Mouse (Mus musculus) thymus, adult 2 months (tissue): ENCODE results near the gene Cox5b.

Experiments used
- CTCF ChIP-seq: fragments of 200-500 bp; IDR thresholded peaks from 2 replicates; pipeline ENCODE4 v1.5.1; 2012; ENCODE audit warnings: mild to moderate bottlenecking, control low read depth, low read length, moderate library complexity, borderline replicate concordance; ENCODE audit not compliant: control insufficient read depth, poor library complexity, insufficient read depth; ENCODE audit errors: extremely low read depth
- POLR2A ChIP-seq: fragments of 200-500 bp; IDR thresholded peaks from 2 replicates; pipeline ENCODE4 v1.6.1; 2012; ENCODE audit warnings: mild to moderate bottlenecking, low read length, control low read depth, moderate library complexity; ENCODE audit not compliant: control insufficient read depth, poor library complexity, insufficient read depth; ENCODE audit errors: extremely low read depth

DNA sequence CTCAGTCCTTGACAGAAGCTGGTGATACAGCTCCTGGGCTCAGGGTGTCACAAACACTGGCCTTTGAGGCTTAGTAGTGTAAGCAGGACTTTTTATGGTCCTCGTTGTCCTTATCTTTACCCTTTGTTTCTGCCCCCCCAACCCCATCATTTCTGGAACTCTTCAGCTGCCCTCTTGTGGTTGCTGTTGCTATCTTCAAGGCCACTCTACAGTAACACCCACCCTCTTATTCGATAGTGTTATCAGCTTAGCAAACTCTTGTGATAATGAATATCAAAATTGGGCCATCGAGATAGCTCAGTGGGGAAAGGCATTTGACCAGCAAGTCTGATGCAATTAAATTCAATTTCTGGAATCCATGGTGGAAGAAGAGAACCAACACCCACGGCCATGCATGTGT is 26.8 kb upstream of the Cox5b start:
- no peak for TF ChIP-seq POLR2A
- no peak for TF ChIP-seq CTCF
